Mouse (Mus musculus) liver, embryonic 14.5 days (tissue): Measurements from ENCODE around the gene Acin1.

ENCODE experiments used
- CTCF ChIP-seq: IDR thresholded peaks from 2 replicates; pipeline ENCODE4 v1.5.1; 2016; ENCODE audit warnings: antibody characterized with exemption, low read depth, control low read depth
- EP300 ChIP-seq: IDR thresholded peaks from 2 replicates; pipeline ENCODE4 v1.6.1; 2016; ENCODE audit warnings: antibody characterized with exemption, low read depth

DNA sequence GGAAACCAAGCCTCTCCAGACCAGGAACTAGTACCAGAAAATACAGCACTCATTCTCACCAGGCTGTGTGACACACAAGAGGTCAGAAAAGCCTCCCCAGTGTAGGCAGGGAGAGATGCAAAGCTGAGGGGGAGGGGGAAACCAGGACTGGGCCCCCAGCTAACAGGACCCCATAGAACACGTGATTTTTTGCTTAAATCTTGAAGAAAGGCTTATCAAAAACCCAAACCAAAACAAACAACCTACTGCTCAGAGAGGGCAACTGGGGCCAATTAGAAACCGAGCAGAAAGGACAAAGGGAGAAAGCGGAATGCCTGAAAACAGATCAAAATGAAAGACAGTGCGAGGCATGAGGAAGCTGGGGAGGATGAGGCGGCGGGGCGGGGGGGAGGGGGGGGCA lies 33.9 kb downstream of the Acin1 start:
- no peak for TF ChIP-seq CTCF
- no peak for TF ChIP-seq EP300
